Mouse (Mus musculus): ENCODE results near the gene Olfr10.

DNA sequence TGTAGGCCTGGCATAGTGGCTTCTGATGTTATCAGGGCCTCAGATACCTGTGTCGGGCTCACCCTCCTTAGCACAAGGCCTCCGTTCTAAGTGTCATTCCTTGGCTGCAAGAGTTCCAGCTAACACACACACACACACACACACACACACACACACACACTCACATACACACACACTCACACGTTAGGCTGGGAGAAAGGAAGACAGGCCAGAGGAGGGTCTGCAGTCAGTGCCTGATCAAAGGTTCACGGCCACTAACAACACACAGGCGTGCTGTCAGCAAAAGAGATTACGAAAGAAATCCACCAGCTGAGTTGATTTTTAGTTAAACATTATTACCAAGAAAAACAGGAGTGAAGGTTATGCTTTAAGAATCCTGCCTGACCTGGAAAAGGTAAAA, 37.9 kb upstream of the Olfr10 start:
- no peak for TF ChIP-seq CTCF (IDR thresholded peaks at IDR 0.05; ENCODE audit: borderline replicate concordance, extremely low read depth, insufficient read depth, insufficient read length)
- TF ChIP-seq POLR2A (IDR thresholded peaks at IDR 0.05; ENCODE audit: borderline replicate concordance, extremely low read depth, insufficient read depth, insufficient read length, poor library complexity, severe bottlenecking): no peak

Data from brain, embryonic 14.5 days (tissue).